36 mouse cellular contexts compared by ENCODE assay signal in genomic region chr5:25245806-25246472, GRCm38 (mm10). TPM values are rescaled to one million over a fixed set of nuclear protein-coding genes. Genes with fewer than 3 reads are reported as not detected.
A peak's percentile ranks its signal among the peaks of the same experiment; 100 is the strongest.
DNase-seq lines count a peak whose midpoint lies in the region; ATAC-seq and TF ChIP-seq lines count a peak whose summit lies in the region.
"Had no signal": no experiment of that assay in that cellular context is flagged by ENCODE, and none has a peak within 500 bp of the region (broad histone marks: within the 10 kb centered on the region; RNA-seq: fewer than 3 reads in every experiment).

No protein-coding gene starts in this region.

- peaks cover 17% of the 10 kb centered on the region for H3K36me3 ChIP-seq in heart, embryonic 12.5 days
- peaks cover 5% of the 10 kb centered on the region; the same call in 1 of the 2 replicates for H3K36me3 ChIP-seq in liver, adult 2 months (ENCODE audit: control insufficient read depth, insufficient read depth, low read length)
- H3K36me3 ChIP-seq in liver, embryonic 11.5 days (ENCODE audit: control insufficient read depth, insufficient read depth, low read length) = no peaks in the 10 kb centered on the region

- no peaks in the 10 kb centered on the region for H3K27me3 ChIP-seq in heart, embryonic 12.5 days (replicated peaks)
- no peaks in the 10 kb centered on the region for H3K27me3 ChIP-seq in liver, adult 2 months (ENCODE audit: control insufficient read depth, insufficient read depth, low read length)
- H3K27me3 ChIP-seq in liver, embryonic 11.5 days (replicated peaks; ENCODE audit: control insufficient read depth, insufficient read depth, low read length) = no peaks in the 10 kb centered on the region
- H3K27me3 ChIP-seq: forebrain, embryonic 12.5 days; hindbrain, embryonic 13.5 days; midbrain, embryonic 12.5 days; neural tube, embryonic 13.5 days had no signal

- no peaks in the 10 kb centered on the region for H3K9me3 ChIP-seq in heart, embryonic 12.5 days (replicated peaks)
- no peaks in the 10 kb centered on the region for H3K9me3 ChIP-seq in liver, embryonic 11.5 days (ENCODE audit: control insufficient read depth, low read length)
- H3K9me3 ChIP-seq: forebrain, embryonic 12.5 days; heart, embryonic 10.5 days; hindbrain, embryonic 13.5 days; midbrain, embryonic 12.5 days; neural tube, embryonic 13.5 days had no signal

- H3K27ac ChIP-seq in heart, embryonic 12.5 days (ENCODE audit: poor library complexity, severe bottlenecking) = no peak overlapping the region
- peak overlapping the region; percentile 16; the same call in 1 of the 2 replicates for H3K27ac ChIP-seq in liver, adult 2 months (replicated peaks; ENCODE audit: insufficient read depth, low read depth, low read length)
- no peak overlapping the region for H3K27ac ChIP-seq in liver, embryonic 11.5 days (ENCODE audit: low read depth, low read length)
- H3K27ac ChIP-seq: forebrain, embryonic 12.5 days; heart, embryonic 10.5 days; hindbrain, embryonic 13.5 days; midbrain, embryonic 12.5 days; neural tube, embryonic 13.5 days had no signal

- H3K4me3 ChIP-seq in heart, embryonic 12.5 days = no peak overlapping the region
- no peak overlapping the region for H3K4me3 ChIP-seq in liver, adult 2 months (ENCODE audit: insufficient read depth, low read depth, low read length)
- no peak overlapping the region for H3K4me3 ChIP-seq in liver, embryonic 11.5 days (ENCODE audit: low read depth, low read length)
- H3K4me3 ChIP-seq: erythroblast, embryonic 14.5 days; forebrain, embryonic 12.5 days; heart, embryonic 10.5 days; hindbrain, embryonic 13.5 days; midbrain, embryonic 12.5 days; neural tube, embryonic 13.5 days had no signal

- ATAC-seq in heart, embryonic 12.5 days (ENCODE audit: insufficient number of reproducible peaks, low FRiP score) = no peak
- no peak for ATAC-seq in liver, embryonic 11.5 days (replicated peaks; ENCODE audit: low FRiP score)
- ATAC-seq: CD4-positive, CD25-positive, alpha-beta regulatory T cell, adult 4 months; forebrain, postnatal 0 days; intestine, embryonic 16.5 days had no signal

- TF ChIP-seq POLR2A in liver, adult 2 months (IDR thresholded peaks at IDR 0.05; ENCODE audit: extremely low read depth, insufficient read depth, low read length) = no peak

- no peak overlapping the region for H3K9ac ChIP-seq in heart, embryonic 12.5 days
- H3K9ac ChIP-seq in liver, adult 2 months (ENCODE audit: low read depth, low read length) = no peak overlapping the region
- H3K9ac ChIP-seq in liver, embryonic 11.5 days (ENCODE audit: low read depth, low read length) = no peak overlapping the region
- H3K9ac ChIP-seq: forebrain, embryonic 12.5 days; forebrain, postnatal 0 days; hindbrain, embryonic 13.5 days; midbrain, embryonic 12.5 days; neural tube, embryonic 13.5 days had no signal

- H3K79me2 ChIP-seq in liver, adult 2 months (ENCODE audit: control insufficient read depth, insufficient read depth, low read length) = no peaks in the 10 kb centered on the region

- no peak overlapping the region for H3K4me2 ChIP-seq in heart, embryonic 12.5 days
- H3K4me2 ChIP-seq in liver, embryonic 11.5 days = no peak overlapping the region
- H3K4me2 ChIP-seq: forebrain, embryonic 12.5 days; hindbrain, embryonic 13.5 days; midbrain, embryonic 12.5 days; neural tube, embryonic 13.5 days had no signal

- H3K4me1 ChIP-seq in heart, embryonic 12.5 days (replicated peaks) = peaks cover 6% of the 10 kb centered on the region; the same call in 1 of the 2 replicates
- peaks cover 4% of the 10 kb centered on the region for H3K4me1 ChIP-seq in liver, adult 2 months (ENCODE audit: control insufficient read depth, insufficient read depth, low read length)
- H3K4me1 ChIP-seq in liver, embryonic 11.5 days (replicated peaks; ENCODE audit: control insufficient read depth, insufficient read depth, low read length) = no peaks in the 10 kb centered on the region
- H3K4me1 ChIP-seq: forebrain, embryonic 12.5 days; heart, embryonic 10.5 days; hindbrain, embryonic 13.5 days; midbrain, embryonic 12.5 days; neural tube, embryonic 13.5 days had no signal

- DNase-seq in heart, adult 11 months = peak; percentile 34
- DNase-seq in liver, adult 2 months (ENCODE audit: extremely low read depth, low read depth, low spot score) = peak; percentile 62
- no peak for DNase-seq in liver, embryonic 11.5 days (ENCODE audit: low spot score)
- DNase-seq in 3T3-L1 (ENCODE audit: low read depth, low spot score) = peak; percentile 33
- DNase-seq in fibroblast of lung, adult 2 months (ENCODE audit: low read depth) = peak; percentile 21
- no peak for DNase-seq in cerebellum, postnatal 4 days (ENCODE audit: low spot score in 2 of 2)
- no peak for DNase-seq in heart, postnatal 4 days
- DNase-seq: adrenal gland, postnatal 25 days; cerebellum, adult 11-12 months; cerebellum, adult 9-11 months; forebrain, postnatal 0 days; gastrocnemius, postnatal 10 days; heart, postnatal 36 days; liver; lung, adult 2 months; lung, postnatal 10 days; thymus, postnatal 4 days had no signal

- no peak for TF ChIP-seq CTCF in liver, adult 2 months (IDR thresholded peaks at IDR 0.05; ENCODE audit: low read depth, low read length)

- 84% methylated on average over 10 of the region's 10 CpGs for WGBS in heart, embryonic 12.5 days
- 79% methylated on average over 10 of the region's 10 CpGs for WGBS in liver, adult 2 months
- 79% methylated on average over 10 of the region's 10 CpGs for WGBS in liver, embryonic 11.5 days

RNA-seq across cellular contexts. Expression of gene E130116L18Rik, which starts 23.0 kb away (rescaled TPM):
- not detected in 2 replicates for polyA plus RNA-seq in heart, embryonic 12.5 days (2016; fragmentation: Nextera tagmentation; extraction: Ambion mirVana)
- total RNA-seq in liver, adult 2 months (2014; rRNA removed) = not detected in 2 replicates
- polyA plus RNA-seq in liver, adult 2 months (2012; rRNA removed) = not detected in 2 replicates
- not detected in 2 replicates for polyA plus RNA-seq in liver, embryonic 11.5 days (2014; fragmentation: Nextera tagmentation; extraction: Ambion mirVana)
- total RNA-seq in heart, postnatal 4 days (2021) = not detected
- total RNA-seq: adrenal gland, postnatal 25 days; common myeloid progenitor, adult 5-6 weeks; forebrain, postnatal 0 days; gastrocnemius, postnatal 10 days; heart, postnatal 36 days; left cerebral cortex, postnatal 10 days; megakaryocyte, adult 5-6 weeks had no signal
- polyA plus RNA-seq: CD4-positive, CD25-positive, alpha-beta regulatory T cell, adult 4 months; embryonic facial prominence, embryonic 14.5 days; erythroblast, embryonic 14.5 days; forebrain, embryonic 12.5 days; gonadal fat pad, adult 2 months; heart, embryonic 10.5 days; heart, embryonic 16.5 days; hindbrain, embryonic 13.5 days; intestine, embryonic 16.5 days; large intestine, adult 2 months; limb, embryonic 11.5 days; lung, adult 2 months; midbrain, embryonic 12.5 days; neural tube, embryonic 13.5 days; stomach, embryonic 14.5 days; testis, adult 2 months had no signal

RNA-seq across cellular contexts. Expression of gene Galnt11, which starts 24.2 kb away (rescaled TPM):
- 39.7 and 43.6 TPM in 2 replicates for polyA plus RNA-seq in heart, embryonic 12.5 days (2016; fragmentation: Nextera tagmentation; extraction: Ambion mirVana)
- total RNA-seq in liver, adult 2 months (2014; rRNA removed) = 13.4 and 16.2 TPM in 2 replicates
- 7.0 and 8.5 TPM in 2 replicates for polyA plus RNA-seq in liver, adult 2 months (2012; rRNA removed)
- 14.9 and 15.4 TPM in 2 replicates for polyA plus RNA-seq in liver, embryonic 11.5 days (2014; fragmentation: Nextera tagmentation; extraction: Ambion mirVana)
- 10 to 100 TPM; 32.6 to 33.8 TPM for total RNA-seq in heart, postnatal 4 days (2021)

Comparison
In these comparisons a context has a peak if more than half of its experiments do, and no peak if none do; other contexts are left out.
1. DNase-seq: peak in heart, adult 11 months (single experiment), liver, adult 2 months (single experiment), 3T3-L1 (single experiment) and fibroblast of lung, adult 2 months (single experiment); none in liver, embryonic 11.5 days (single experiment), cerebellum, postnatal 4 days (0 of 2) and heart, postnatal 4 days (single experiment).